Mouse (Mus musculus) neural tube, embryonic 14.5 days (tissue): ENCODE measurements at regions not wholly inside any gene's neighbourhood (a gene's known extent, or its start where the extent isn't known, plus 50 kb on each side); places are given as distances from the start of the nearest gene placed in this dataset.

ENCODE experiments used
- ATAC-seq: fragments of 200-750 bp; cut with Nextera tagmentation; 2 replicates; pipeline ENCODE4 v1.8.0; 2017; ENCODE audit warnings: low read depth, mild to moderate bottlenecking, moderate TSS enrichment, moderate library complexity
- H3K27ac ChIP-seq: fragments of 300-500 bp; sonication (generic); 2 replicates; pipeline ENCODE4 v1.5.1; 2014; ENCODE audit warnings: low read depth, mild to moderate bottlenecking, control low read depth, low read length, moderate library complexity, mixed read lengths
- H3K27me3 ChIP-seq: fragments of 300-500 bp; sonication (generic); 2 replicates; pipeline ENCODE4 v1.6.1; 2014; ENCODE audit warnings: low read length; ENCODE audit not compliant: control insufficient read depth, insufficient read depth
- H3K36me3 ChIP-seq: fragments of 300-500 bp; sonication (generic); 2 replicates; pipeline ENCODE4 v1.6.1; 2014; ENCODE audit warnings: low read length, mixed read lengths; ENCODE audit not compliant: control insufficient read depth, insufficient read depth
- H3K4me1 ChIP-seq: fragments of 300-500 bp; sonication (generic); 2 replicates; pipeline ENCODE4 v1.6.1; 2014; ENCODE audit warnings: low read length; ENCODE audit not compliant: control insufficient read depth, insufficient read depth
- H3K4me2 ChIP-seq: fragments of 300-500 bp; sonication (generic); 2 replicates; pipeline ENCODE4 v1.6.1; 2014; ENCODE audit warnings: mild to moderate bottlenecking, low read depth, low read length, control low read depth
- H3K4me3 ChIP-seq: fragments of 300-500 bp; sonication (generic); 2 replicates; pipeline ENCODE4 v1.5.1; 2014; ENCODE audit warnings: low read depth, low read length, control low read depth, mixed read lengths
- H3K9ac ChIP-seq: fragments of 300-500 bp; sonication (generic); replicated peaks from 2 replicates; pipeline ENCODE4 v1.6.1; 2014; ENCODE audit warnings: low read depth, mild to moderate bottlenecking, control low read depth, low read length, mixed read lengths
- H3K9me3 ChIP-seq: fragments of 300-500 bp; sonication (generic); 2 replicates; pipeline ENCODE4 v1.6.1; 2016; ENCODE audit warnings: low read length; ENCODE audit not compliant: control insufficient read depth
- WGBS: fragments of 180-500 bp; shearing (Covaris S2); extraction: QIAGEN DNeasy Blood & Tissue Kit; methylation state at CpG from one replicate; pipeline ENCODE4 v1.1.7; 2014; 5-methylcytosine and 5-hydroxymethylcytosine counted together

- H3K4me1 ChIP-seq = 0 out of 2 replicates have a peak, but pooled peaks cover 5% of the 10 kb centered on the region
- WGBS = 40% methylated on average over 2 of the region's 2 CpGs
- H3K27ac ChIP-seq = no peak overlapping the region
- H3K4me2 ChIP-seq = no peak overlapping the region
- H3K36me3 ChIP-seq = no peaks in the 10 kb centered on the region
- H3K9me3 ChIP-seq = no peaks in the 10 kb centered on the region
- no peak overlapping the region for H3K9ac ChIP-seq
- H3K4me3 ChIP-seq = no peak overlapping the region
- no peaks in the 10 kb centered on the region for H3K27me3 ChIP-seq
- ATAC-seq = no peak
Observed at GRCm38 (mm10) chr3:126491251-126491913, 104.7 kb upstream of the Camk2d start.

DNA sequence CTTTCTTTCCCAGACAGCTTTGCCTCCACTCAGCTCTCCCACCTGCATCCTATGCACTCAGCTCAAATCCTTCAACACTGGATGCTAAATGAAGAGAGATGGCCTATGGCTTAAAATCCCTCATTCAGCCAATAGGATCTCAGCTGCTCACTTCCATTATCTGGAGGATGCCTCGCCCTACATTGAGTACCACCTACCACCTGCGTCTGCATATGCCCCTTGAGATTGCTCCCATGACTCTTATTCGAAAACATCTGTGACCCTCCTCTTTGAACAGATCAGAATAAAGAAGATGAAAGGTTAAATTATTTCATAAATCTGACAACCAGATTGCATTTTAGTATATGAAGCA lies 104.2 kb upstream of the Camk2d start:
- no peaks in the 10 kb centered on the region for H3K9me3 ChIP-seq
- no peak overlapping the region for H3K4me2 ChIP-seq
- no peak overlapping the region for H3K27ac ChIP-seq
- ATAC-seq = peak; percentile 44; the same call in 1 of the 2 replicates
- WGBS = 81% methylated on average over 3 of the region's 3 CpGs
- no peak overlapping the region for H3K9ac ChIP-seq
- H3K27me3 ChIP-seq = no peaks in the 10 kb centered on the region
- H3K4me3 ChIP-seq = no peak overlapping the region
- H3K36me3 ChIP-seq = no peaks in the 10 kb centered on the region
- 0 out of 2 replicates have a peak, but pooled peaks cover 5% of the 10 kb centered on the region for H3K4me1 ChIP-seq

DNA sequence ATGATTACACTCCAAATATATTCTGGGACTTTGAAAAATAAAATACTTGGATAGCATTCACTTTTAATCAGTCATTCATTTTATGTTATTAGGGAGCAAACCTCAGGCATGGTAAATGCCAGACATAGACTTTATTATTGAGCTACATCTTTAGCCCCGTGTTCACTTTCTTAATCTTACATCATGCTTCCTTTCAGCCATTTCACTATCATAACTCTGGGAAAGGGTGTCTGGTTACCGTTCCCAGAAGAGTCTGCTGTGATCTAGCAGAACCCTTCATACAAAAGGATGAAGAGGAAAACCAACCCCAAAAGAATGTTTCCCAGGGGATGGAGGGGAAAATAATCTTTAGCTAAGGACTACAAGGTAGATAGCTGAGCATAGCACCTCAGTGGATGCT lies 97.3 kb upstream of the Camk2d start:
- H3K27me3 ChIP-seq = no peaks in the 10 kb centered on the region
- no peak overlapping the region for H3K27ac ChIP-seq
- H3K9me3 ChIP-seq = no peaks in the 10 kb centered on the region
- no peak overlapping the region for H3K4me3 ChIP-seq
- no peak for ATAC-seq
- no peak overlapping the region for H3K4me2 ChIP-seq
- 73% methylated on average over 2 of the region's 2 CpGs for WGBS
- H3K9ac ChIP-seq = no peak overlapping the region
- H3K36me3 ChIP-seq = no peaks in the 10 kb centered on the region
- H3K4me1 ChIP-seq = no peaks in the 10 kb centered on the region

GRCm38 (mm10) chr3:126500247-126500646 lies 95.9 kb upstream of the Camk2d start:
- H3K36me3 ChIP-seq = no peaks in the 10 kb centered on the region
- no peaks in the 10 kb centered on the region for H3K9me3 ChIP-seq
- H3K27ac ChIP-seq = no peak overlapping the region
- H3K4me1 ChIP-seq = no peaks in the 10 kb centered on the region
- 84% methylated on average over 2 of the region's 2 CpGs for WGBS
- no peak overlapping the region for H3K9ac ChIP-seq
- no peaks in the 10 kb centered on the region for H3K27me3 ChIP-seq
- H3K4me2 ChIP-seq = no peak overlapping the region
- no peak for ATAC-seq
- no peak overlapping the region for H3K4me3 ChIP-seq

DNA sequence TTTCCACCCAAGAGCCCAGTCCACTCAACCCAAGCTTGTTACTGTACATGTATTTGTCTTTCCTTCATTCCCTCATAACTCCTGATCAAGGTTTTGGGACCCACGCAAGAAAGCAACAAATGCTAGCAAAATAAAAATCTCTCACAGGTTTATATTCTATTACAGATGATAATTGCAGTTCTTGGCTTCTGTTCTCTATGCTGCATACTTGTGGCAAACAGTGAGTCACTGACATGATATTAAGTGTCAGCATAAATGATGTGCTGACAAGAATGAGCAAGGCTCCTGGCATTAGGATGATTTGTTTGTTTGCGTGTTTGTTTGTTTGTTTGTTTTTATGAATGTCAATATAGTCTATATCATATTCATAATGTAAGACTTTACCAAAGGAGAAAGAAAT lies 94.3 kb upstream of the Camk2d start:
- WGBS = 98% methylated on average over 2 of the region's 2 CpGs
- no peaks in the 10 kb centered on the region for H3K9me3 ChIP-seq
- H3K4me1 ChIP-seq = no peaks in the 10 kb centered on the region
- ATAC-seq = no peak
- no peak overlapping the region for H3K4me3 ChIP-seq
- H3K9ac ChIP-seq = no peak overlapping the region
- no peaks in the 10 kb centered on the region for H3K36me3 ChIP-seq
- no peak overlapping the region for H3K27ac ChIP-seq
- H3K27me3 ChIP-seq = no peaks in the 10 kb centered on the region
- no peak overlapping the region for H3K4me2 ChIP-seq

- H3K4me1 ChIP-seq = no peaks in the 10 kb centered on the region
- H3K36me3 ChIP-seq = no peaks in the 10 kb centered on the region
- no peak overlapping the region for H3K4me3 ChIP-seq
- H3K9me3 ChIP-seq = no peaks in the 10 kb centered on the region
- WGBS = 69% methylated on average over 1 of the region's 1 CpGs
- no peaks in the 10 kb centered on the region for H3K27me3 ChIP-seq
- no peak overlapping the region for H3K4me2 ChIP-seq
- no peak overlapping the region for H3K9ac ChIP-seq
- no peak for ATAC-seq
- H3K27ac ChIP-seq = no peak overlapping the region
Observed at GRCm38 (mm10) chr3:126505685-126506084, 90.4 kb upstream of the Camk2d start.

DNA sequence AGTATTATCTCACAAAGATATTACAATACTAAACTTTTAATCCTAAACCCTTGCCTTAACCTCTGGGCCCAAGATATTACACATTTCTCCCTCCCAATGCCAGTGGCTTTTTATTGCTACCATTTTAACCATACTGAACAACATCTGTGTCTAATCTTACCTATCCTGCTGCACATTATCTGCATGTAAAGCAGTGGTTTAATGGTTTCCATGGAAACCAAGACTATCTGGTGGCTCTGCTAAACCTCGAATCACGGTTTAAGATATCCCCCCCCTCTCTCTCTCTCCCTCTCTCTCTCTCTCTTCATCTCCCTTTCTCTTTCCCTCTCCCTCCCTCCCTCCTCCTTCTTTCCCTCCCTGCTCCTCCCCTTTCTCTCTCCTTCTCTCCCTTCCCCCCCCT lies 81.3 kb upstream of the Camk2d start:
- WGBS = 28% methylated on average over 2 of the region's 2 CpGs
- Histone ChIP-seq H3K36me3 (no peaks in the 10 kb centered on the region), H3K9me3 (no peaks in the 10 kb centered on the region), H3K27ac (no peak overlapping the region), H3K4me2 (no peak overlapping the region), H3K27me3 (no peaks in the 10 kb centered on the region), H3K4me3 (no peak overlapping the region), H3K9ac (no peak overlapping the region), H3K4me1 (no peaks in the 10 kb centered on the region)
- ATAC-seq = peak; percentile 69; the same call in 1 of the 2 replicates

GRCm38 (mm10) chr3:126534118-126534820 lies 61.8 kb upstream of the Camk2d start:
- Histone ChIP-seq H3K9ac (no peak overlapping the region), H3K4me3 (no peak overlapping the region), H3K27ac (no peak overlapping the region), H3K27me3 (no peaks in the 10 kb centered on the region), H3K4me2 (no peak overlapping the region), H3K4me1 (no peaks in the 10 kb centered on the region), H3K9me3 (no peaks in the 10 kb centered on the region), H3K36me3 (no peaks in the 10 kb centered on the region)
- no peak for ATAC-seq
- WGBS = 47% methylated on average over 7 of the region's 7 CpGs

DNA sequence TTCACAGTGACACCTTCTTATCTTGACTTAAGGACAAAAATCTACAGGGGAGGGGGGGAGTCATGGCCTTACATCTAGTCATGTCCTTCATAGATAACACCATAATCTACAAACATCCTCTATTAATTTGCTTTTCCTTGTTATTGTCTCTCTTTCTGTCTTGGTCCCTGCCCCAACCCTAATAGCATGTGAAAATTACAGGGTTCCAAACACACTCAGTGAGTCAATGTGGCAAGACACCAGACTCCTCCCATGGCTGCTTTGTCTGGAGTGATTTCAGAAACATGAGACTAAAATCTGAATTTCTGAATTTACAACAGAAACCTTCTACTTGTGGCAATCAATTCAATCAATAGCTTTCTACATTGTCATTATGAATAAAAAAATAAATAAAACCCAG lies 60.8 kb upstream of the Camk2d start:
- Histone ChIP-seq H3K9ac (no peak overlapping the region), H3K27me3 (no peaks in the 10 kb centered on the region), H3K4me1 (no peaks in the 10 kb centered on the region), H3K36me3 (no peaks in the 10 kb centered on the region), H3K4me2 (no peak overlapping the region), H3K4me3 (no peak overlapping the region), H3K27ac (no peak overlapping the region), H3K9me3 (no peaks in the 10 kb centered on the region)
- ATAC-seq = no peak
